Mouse (Mus musculus) limb, embryonic 10.5 days (tissue): ENCODE measurements around the gene Gm3839. TPM values are rescaled to one million over a fixed set of nuclear protein-coding genes. Genes with fewer than 3 reads are reported as not detected.
"Not testable (repeated sequence)": the region's sequence is repeated elsewhere in the genome, so short reads cannot be mapped to it uniquely, and the experiment has no call there.

ENCODE experiments used
- DNase-seq: peaks from one replicate; pipeline ENCODE4 v3.0.0-alpha.2; 2017; ENCODE audit warnings: low spot score
- H3K27ac ChIP-seq: fragments of 300-500 bp; sonication (generic); 2 replicates; pipeline ENCODE4 v1.5.1; 2016; ENCODE audit warnings: mild to moderate bottlenecking
- H3K27me3 ChIP-seq: fragments of 300-500 bp; sonication (generic); 2 replicates; pipeline ENCODE4 v1.6.1; 2016; ENCODE audit warnings: low read depth, mild to moderate bottlenecking; ENCODE audit not compliant: poor library complexity, severe bottlenecking
- H3K36me3 ChIP-seq: fragments of 300-500 bp; sonication (generic); 2 replicates; pipeline ENCODE4 v1.6.1; 2016; ENCODE audit warnings: mild to moderate bottlenecking, moderate library complexity
- H3K4me1 ChIP-seq: fragments of 300-500 bp; sonication (generic); 2 replicates; pipeline ENCODE4 v1.6.1; 2016
- H3K4me3 ChIP-seq: fragments of 300-500 bp; sonication (generic); 2 replicates; pipeline ENCODE4 v1.5.1; 2016; ENCODE audit warnings: mild to moderate bottlenecking, moderate library complexity
- H3K9me3 ChIP-seq: fragments of 300-500 bp; sonication (generic); replicated peaks from 2 replicates; pipeline ENCODE4 v1.6.1; 2016; ENCODE audit warnings: mild to moderate bottlenecking
- WGBS: fragments of 180-500 bp; shearing (Covaris S2); methylation state at CpG from one replicate; pipeline ENCODE4 v1.1.7; 2016; 5-methylcytosine and 5-hydroxymethylcytosine counted together
- polyA plus RNA-seq: library from polyadenylated mRNA; unstranded; fragments of >200 nt; fragmentation: Nextera tagmentation; extraction: Ambion mirVana; gene quantifications from 2 replicates; pipeline ENCODE4 v1.2.1, GENCODE M21; 2016

Gene Gm3839
- polyA plus RNA-seq, result 1.8 and 2.8 TPM in 2 replicates

DNA sequence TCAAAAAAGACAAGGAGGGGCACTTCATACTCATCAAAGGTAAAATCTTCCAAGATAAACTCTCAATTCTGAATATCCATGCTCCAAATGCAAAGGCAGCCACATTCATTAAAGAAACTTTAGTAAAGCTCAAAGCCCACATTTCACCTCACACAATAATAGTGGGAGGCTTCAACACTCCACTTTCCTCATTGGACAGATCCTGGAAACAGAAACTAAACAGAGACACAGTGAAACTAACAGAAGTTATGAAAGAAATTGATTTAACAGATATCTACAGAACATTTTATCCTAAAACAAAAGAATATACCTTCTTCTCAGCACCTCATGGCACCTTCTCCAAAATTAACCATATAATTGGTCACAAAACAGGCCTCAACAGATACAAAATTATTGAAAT, at the start of gene Gm3839:
Gene Gm3839, minus strand, starts transcription at position 101 of the 400 bp plus-strand sequence.
- H3K27me3 ChIP-seq, H3K9me3 ChIP-seq, H3K27ac ChIP-seq, DNase-seq, H3K4me3 ChIP-seq, H3K4me1 ChIP-seq, H3K36me3 ChIP-seq: not testable (repeated sequence)

DNA sequence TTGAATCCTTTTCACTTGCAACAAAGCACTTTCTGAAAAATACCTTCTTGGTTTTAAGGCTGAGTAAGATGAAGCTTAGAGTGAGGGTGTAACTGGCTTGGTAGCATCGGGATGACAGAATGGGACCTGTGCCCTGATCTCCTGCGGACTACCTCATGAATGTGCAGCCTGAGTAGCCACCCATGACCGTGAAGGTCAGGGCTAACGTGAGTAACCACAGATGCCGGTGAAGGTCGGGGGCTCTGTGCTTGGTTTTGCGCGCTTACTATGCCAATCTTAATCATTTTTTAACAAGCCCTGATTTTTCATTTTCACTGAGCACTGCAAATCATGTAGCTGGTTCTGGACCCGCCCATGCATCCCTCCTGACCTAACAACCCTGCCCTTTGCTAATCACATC, 49.1 kb upstream of the Gm3839 start:
- no peaks in the 10 kb centered on the region for H3K27me3 ChIP-seq
- H3K36me3 ChIP-seq, result no peaks in the 10 kb centered on the region
- H3K4me1 ChIP-seq, result no peaks in the 10 kb centered on the region
- no peak overlapping the region for H3K27ac ChIP-seq
- H3K4me3 ChIP-seq, result no peak overlapping the region
- 83% methylated on average over 9 of the region's 9 CpGs for WGBS
- no peaks in the 10 kb centered on the region for H3K9me3 ChIP-seq
- no peak for DNase-seq

DNA sequence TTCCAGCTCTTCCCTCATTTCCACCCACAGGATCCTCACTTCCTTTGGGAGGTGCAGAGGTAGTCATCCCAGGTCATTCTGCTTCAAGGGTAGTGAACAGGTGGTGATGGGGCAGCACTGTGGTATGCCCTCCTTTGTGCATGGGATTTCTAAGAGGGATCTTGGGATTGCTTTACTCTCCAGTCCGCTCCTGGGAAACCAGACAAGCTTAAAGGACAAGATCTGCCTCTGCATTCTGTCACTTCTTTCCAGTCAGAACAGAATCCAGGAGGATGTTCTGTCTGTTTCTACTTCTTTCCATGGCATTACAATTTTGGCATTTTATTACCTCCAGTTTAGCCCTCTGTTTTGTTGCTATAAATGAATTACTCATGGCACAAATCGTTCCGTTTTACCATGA, 21.3 kb upstream of the Gm3839 start:
- Histone ChIP-seq H3K27ac (no peak overlapping the region), H3K9me3 (no peaks in the 10 kb centered on the region), H3K4me3 (no peak overlapping the region), H3K36me3 (no peaks in the 10 kb centered on the region), H3K4me1 (no peaks in the 10 kb centered on the region), H3K27me3 (no peaks in the 10 kb centered on the region)
- 92% methylated on average over 3 of the region's 3 CpGs for WGBS
- DNase-seq, result no peak

DNA sequence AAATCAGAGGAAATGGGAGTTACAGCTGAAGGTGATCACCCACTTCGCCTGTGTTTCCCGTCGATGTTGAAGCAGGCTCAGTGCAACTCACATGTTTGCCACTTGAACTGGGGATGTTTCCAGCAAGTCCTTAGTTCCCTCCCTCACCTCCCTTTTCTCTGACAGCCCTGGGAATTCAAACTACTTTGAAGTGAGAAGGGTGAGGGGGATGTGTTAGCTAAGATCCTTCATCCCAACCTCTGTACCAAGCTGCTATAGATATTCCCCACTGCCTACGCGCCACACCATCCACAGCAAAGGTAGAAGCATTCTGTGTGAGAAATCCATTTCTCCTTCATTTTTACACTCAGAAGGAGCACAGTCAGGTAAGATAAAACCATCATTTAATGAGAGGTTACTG, 18.7 kb upstream of the Gm3839 start:
- Histone ChIP-seq H3K27me3 (no peaks in the 10 kb centered on the region), H3K9me3 (no peaks in the 10 kb centered on the region), H3K27ac (no peak overlapping the region), H3K36me3 (no peaks in the 10 kb centered on the region), H3K4me1 (no peaks in the 10 kb centered on the region), H3K4me3 (no peak overlapping the region)
- 85% methylated on average over 5 of the region's 5 CpGs for WGBS
- DNase-seq, result no peak

DNA sequence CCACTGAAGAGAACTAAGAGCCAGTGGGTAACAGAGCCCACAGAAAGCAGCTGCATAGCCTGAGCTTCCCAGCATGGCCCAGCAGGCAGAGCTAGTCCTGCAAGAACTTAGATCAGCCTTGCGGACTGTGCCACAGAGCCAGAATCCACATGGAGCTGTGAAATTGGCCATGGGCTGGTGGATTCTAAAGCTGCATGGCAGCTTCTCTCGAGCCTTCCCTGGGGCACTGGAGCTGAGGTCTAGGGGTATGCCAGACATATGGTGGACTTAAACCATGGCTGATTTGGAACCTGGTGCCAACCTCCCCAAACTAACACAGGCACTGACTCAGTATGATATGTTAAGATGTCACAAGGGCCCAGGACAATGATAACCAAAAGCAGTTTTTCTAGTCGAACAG, 10.4 kb downstream of the Gm3839 start:
- Histone ChIP-seq H3K4me1 (no peaks in the 10 kb centered on the region), H3K27ac (no peak overlapping the region), H3K36me3 (no peaks in the 10 kb centered on the region), H3K4me3 (no peak overlapping the region), H3K27me3 (no peaks in the 10 kb centered on the region), H3K9me3 (no peaks in the 10 kb centered on the region)
- WGBS, result 85% methylated on average over 3 of the region's 3 CpGs
- no peak for DNase-seq

DNA sequence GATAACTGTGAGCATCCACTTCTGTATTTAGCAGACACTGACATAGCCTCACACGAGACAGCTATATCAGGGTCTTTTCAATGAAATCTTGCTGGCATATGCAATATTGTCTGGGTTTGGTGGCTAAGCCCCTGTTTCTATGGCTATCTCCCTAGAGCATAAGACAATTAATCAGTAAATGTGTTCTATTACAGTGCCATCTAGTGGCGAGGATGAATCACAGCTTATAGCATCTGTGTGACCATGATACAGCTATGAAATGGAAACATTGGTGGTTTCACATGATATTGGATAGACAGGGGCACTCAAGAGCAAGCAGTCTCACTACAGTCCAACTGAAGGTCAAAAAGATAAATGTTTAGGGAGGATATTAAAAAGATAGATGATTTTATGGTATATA, 26.5 kb downstream of the Gm3839 start:
- Histone ChIP-seq H3K36me3 (no peaks in the 10 kb centered on the region), H3K4me3 (no peak overlapping the region), H3K9me3 (no peaks in the 10 kb centered on the region), H3K27ac (no peak overlapping the region), H3K4me1 (no peaks in the 10 kb centered on the region), H3K27me3 (no peaks in the 10 kb centered on the region)
- no peak for DNase-seq
- 52% methylated on average over 2 of the region's 2 CpGs for WGBS

DNA sequence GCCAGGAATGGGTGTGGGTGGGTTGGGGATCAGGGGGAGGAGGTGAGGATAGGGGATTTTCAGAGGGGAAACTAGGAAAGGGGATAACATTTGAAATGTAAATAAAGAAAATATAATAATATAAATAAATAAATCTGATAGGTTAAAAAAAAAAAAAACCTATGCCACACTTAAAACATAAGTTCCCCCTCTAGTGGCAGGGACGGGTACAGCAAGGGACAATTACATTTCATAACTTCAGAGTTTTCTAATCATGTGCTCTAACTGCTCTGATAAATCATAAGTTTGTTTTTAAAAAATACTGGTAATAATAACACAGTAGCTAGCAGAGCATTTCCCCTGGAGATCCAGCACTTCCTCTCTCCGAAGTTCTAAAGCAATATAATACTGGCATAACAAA, 49.4 kb downstream of the Gm3839 start:
- Histone ChIP-seq H3K9me3 (no peaks in the 10 kb centered on the region), H3K36me3 (no peaks in the 10 kb centered on the region), H3K4me3 (no peak overlapping the region), H3K27ac (no peak overlapping the region), H3K4me1 (no peaks in the 10 kb centered on the region), H3K27me3 (no peaks in the 10 kb centered on the region)
- no peak for DNase-seq
- WGBS, result 34% methylated on average over 2 of the region's 2 CpGs

DNA sequence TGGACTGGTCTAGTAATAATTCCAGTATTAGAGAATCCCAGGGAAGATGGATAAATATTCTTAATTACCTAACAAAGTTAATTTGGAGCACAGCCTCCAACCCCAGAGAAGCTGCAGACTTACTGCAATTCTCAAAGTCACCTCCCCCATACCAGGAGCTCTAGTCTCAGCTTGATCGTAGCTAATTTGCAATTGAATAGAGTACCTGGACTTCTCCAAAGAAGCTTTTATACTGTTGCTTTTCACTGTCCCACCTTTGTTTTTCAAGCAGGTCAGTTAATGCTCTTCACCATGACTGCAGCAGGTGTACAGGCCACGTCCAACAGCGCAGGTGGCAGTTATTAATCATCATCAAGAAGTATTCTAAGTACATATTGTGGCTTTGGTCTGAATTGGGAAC, 68.6 kb downstream of the Gm3839 start:
- 92% methylated on average over 3 of the region's 3 CpGs for WGBS
- not testable (repeated sequence) for H3K9me3 ChIP-seq, H3K27ac ChIP-seq, H3K4me1 ChIP-seq, DNase-seq, H3K4me3 ChIP-seq, H3K36me3 ChIP-seq, H3K27me3 ChIP-seq

DNA sequence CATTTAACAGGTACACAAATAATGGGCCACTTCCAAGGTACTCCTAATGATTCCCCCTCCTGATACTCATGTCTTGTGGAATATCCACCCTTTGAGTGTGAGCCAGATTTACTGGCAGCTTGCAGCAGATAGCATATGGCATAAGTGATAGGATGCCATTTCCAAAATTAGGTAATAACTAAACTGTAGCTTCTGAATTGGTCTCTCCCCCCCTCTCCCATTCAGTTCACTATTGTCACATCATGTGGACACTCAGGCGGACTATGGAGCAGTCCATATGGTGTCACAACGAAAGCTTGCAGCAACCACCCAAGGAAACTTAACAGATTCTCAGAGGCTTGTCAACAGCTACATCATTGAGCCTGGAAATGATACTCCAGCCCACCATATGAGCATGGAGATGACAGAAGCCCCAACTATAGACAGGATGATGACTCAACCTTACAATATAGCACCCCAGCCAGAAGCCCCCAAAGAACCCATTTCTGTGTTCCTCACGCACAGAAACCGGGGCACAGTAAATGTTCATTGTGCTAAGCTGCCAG, 99.3 kb downstream of the Gm3839 start:
- Histone ChIP-seq H3K4me1 (no peaks in the 10 kb centered on the region), H3K27ac (no peak overlapping the region), H3K9me3 (no peaks in the 10 kb centered on the region), H3K36me3 (no peaks in the 10 kb centered on the region), H3K27me3 (no peaks in the 10 kb centered on the region), H3K4me3 (no peak overlapping the region)
- 90% methylated on average over 4 of the region's 4 CpGs for WGBS
- DNase-seq, result no peak

DNA sequence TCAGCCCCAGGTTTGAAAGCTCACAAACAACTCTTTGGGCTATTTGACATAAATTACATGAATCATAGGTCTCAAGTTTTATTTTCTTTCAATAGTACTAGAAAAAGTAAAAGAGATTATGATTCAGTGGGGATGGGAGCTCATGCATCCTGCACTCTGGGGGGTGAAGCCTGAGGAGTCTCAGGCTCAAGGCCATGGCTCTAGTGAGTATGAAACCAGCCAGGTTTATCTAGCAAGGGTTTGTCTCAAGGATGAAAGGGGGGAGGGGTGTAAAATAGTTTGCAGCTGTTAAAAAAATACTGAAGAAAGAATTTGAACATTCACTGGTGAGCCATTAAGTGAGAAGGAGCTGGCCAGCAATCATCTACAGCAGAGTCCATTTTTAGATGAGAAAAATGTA, 108.5 kb downstream of the Gm3839 start:
- Histone ChIP-seq H3K27ac (no peak overlapping the region), H3K36me3 (no peaks in the 10 kb centered on the region), H3K4me1 (peaks cover 10% of the 10 kb centered on the region), H3K4me3 (no peak overlapping the region), H3K27me3 (no peaks in the 10 kb centered on the region), H3K9me3 (no peaks in the 10 kb centered on the region)
- DNase-seq, result peak; percentile 8

DNA sequence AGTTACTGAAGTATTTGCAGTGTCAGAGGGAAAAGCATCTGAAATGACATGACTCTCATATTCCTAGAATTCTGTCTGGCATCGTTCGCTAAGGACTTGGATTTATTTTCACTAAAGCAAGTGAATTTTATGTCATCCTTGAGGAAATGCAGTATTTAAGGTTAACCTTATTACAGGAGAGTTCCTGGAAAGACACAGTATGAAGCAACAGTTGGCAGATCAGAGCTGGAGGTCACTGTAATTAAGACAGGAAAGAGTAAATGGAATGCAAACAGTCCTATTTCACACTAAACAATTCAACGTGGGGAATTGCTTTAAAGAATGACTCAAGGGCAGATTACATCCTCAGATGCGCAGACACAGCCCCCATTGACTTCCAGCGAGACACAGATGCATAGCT, 112.0 kb downstream of the Gm3839 start:
- no peaks in the 10 kb centered on the region for H3K36me3 ChIP-seq
- 45% methylated on average over 5 of the region's 5 CpGs for WGBS
- H3K4me1 ChIP-seq, result no peaks in the 10 kb centered on the region
- H3K27ac ChIP-seq, result no peak overlapping the region
- no peaks in the 10 kb centered on the region for H3K27me3 ChIP-seq
- no peaks in the 10 kb centered on the region for H3K9me3 ChIP-seq
- no peak overlapping the region for H3K4me3 ChIP-seq
- no peak for DNase-seq

DNA sequence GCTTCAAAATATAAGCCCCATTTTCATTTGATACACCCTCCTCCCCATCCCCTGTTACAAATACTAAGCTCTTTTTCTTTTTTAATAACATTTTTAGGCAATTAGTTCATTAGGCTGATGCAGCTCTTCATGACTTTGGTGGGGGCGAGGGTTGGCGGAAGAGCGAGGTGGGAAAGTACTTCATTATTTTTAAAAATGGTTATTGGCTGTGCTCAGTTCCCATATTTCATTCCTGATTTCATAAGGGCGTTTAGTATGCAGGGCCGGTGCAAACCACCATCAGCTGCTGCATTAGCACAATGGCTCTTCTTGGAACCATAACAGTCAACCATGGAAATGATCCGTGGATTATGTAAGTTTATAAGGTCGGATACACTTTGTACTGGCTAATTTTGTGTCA, 124.4 kb downstream of the Gm3839 start:
- WGBS, result 95% methylated on average over 7 of the region's 7 CpGs
- DNase-seq, result no peak

More for the DNA sequence above, 124.4 kb downstream of the Gm3839 start:
- Histone ChIP-seq H3K36me3 (no peaks in the 10 kb centered on the region), H3K9me3 (no peaks in the 10 kb centered on the region), H3K4me1 (peaks cover 15% of the 10 kb centered on the region), H3K4me3 (no peak overlapping the region), H3K27ac (no peak overlapping the region), H3K27me3 (no peaks in the 10 kb centered on the region)
